Mouse (Mus musculus) CH12.LX (cell line): ENCODE measurements around the gene Zfp800. TPM values are rescaled to one million over a fixed set of nuclear protein-coding genes. Genes with fewer than 3 reads are reported as not detected.

Experiments
- DNase-seq: peaks from one replicate; pipeline ENCODE4 v3.0.0-alpha.2; 2013; ENCODE audit errors: extremely low read depth
- H3K27ac ChIP-seq: 2 replicates; pipeline ENCODE4 v1.5.1; 2012; ENCODE audit warnings: low read depth, mild to moderate bottlenecking, control low read depth, moderate library complexity; ENCODE audit not compliant: insufficient read depth
- H3K27me3 ChIP-seq: replicated peaks from 2 replicates; pipeline ENCODE3; 2012; ENCODE audit warnings: inconsistent platforms
- H3K36me3 ChIP-seq, 2 experiments: replicated peaks in 1 of 2; 2 replicates each; pipeline versions ENCODE3 to v1.6.1; 2012; ENCODE audit warnings: inconsistent platforms in 1 of 2, low read length in 1 of 2, mild to moderate bottlenecking in 1 of 2, mixed read lengths in 1 of 2, moderate library complexity in 1 of 2; ENCODE audit not compliant: control insufficient read depth in 1 of 2, insufficient read depth in 1 of 2
- H3K4me1 ChIP-seq, 2 experiments: 2 replicates each; pipeline ENCODE4 v1.6.1; 2012; ENCODE audit warnings: inconsistent platforms in 1 of 2, moderate library complexity in 1 of 2; ENCODE audit not compliant: insufficient read depth in 2 of 2, control insufficient read depth in 1 of 2
- H3K4me2 ChIP-seq: 2 replicates; pipeline ENCODE4 v1.6.1; 2012; ENCODE audit warnings: low read depth, mild to moderate bottlenecking, control low read depth; ENCODE audit not compliant: poor library complexity, insufficient read depth, severe bottlenecking
- H3K4me3 ChIP-seq, 3 experiments: fragments of 150-350 bp in 1 of 3; sonication (generic) in 1 of 3; replicated peaks in 1 of 3; 2 replicates each; pipeline versions ENCODE3 to v1.5.1; 2011 to 2012; ENCODE audit warnings: low read depth in 2 of 3, low read length in 2 of 3, mild to moderate bottlenecking in 2 of 3, moderate library complexity in 2 of 3, control low read depth in 1 of 3, improper control_type of control experiment in 1 of 3, inconsistent platforms in 1 of 3, mixed read lengths in 1 of 3; ENCODE audit not compliant: poor library complexity in 1 of 3
- H3K79me2 ChIP-seq: replicated peaks from 2 replicates; pipeline ENCODE4 v1.6.1; 2012; ENCODE audit warnings: mild to moderate bottlenecking, moderate library complexity; ENCODE audit not compliant: control insufficient read depth, poor library complexity, insufficient read depth, severe bottlenecking; ENCODE audit errors: extremely low read depth
- H3K9ac ChIP-seq: 2 replicates; pipeline ENCODE4 v1.6.1; 2012; ENCODE audit warnings: low read depth, mild to moderate bottlenecking, control low read depth, moderate library complexity; ENCODE audit not compliant: insufficient read depth
- H3K9me3 ChIP-seq: replicated peaks from 2 replicates; pipeline ENCODE3; 2012; ENCODE audit warnings: low read length, inconsistent platforms, mixed read lengths
- BHLHE40 ChIP-seq: IDR thresholded peaks from 2 replicates; pipeline ENCODE4 v1.6.1; 2011; ENCODE audit warnings: mild to moderate bottlenecking, low read depth, low read length, improper control_type of control experiment
- E2F4 ChIP-seq: IDR thresholded peaks from 2 replicates; pipeline ENCODE4 v1.6.1; 2011; ENCODE audit warnings: low read depth, low read length, improper control_type of control experiment; ENCODE audit not compliant: insufficient replicate concordance
- EP300 ChIP-seq: IDR thresholded peaks from 2 replicates; pipeline ENCODE4 v1.6.1; 2011; ENCODE audit warnings: low read length, improper control_type of control experiment
- ETS1 ChIP-seq: conservative IDR thresholded peaks from 2 replicates; pipeline ENCODE4 v1.6.1; 2012; ENCODE audit warnings: low read depth, mild to moderate bottlenecking, inconsistent platforms, low read length, improper control_type of control experiment, moderate library complexity
- GABPA ChIP-seq: IDR thresholded peaks from 2 replicates; pipeline ENCODE4 v1.6.1; 2012; ENCODE audit warnings: low read depth, low read length, improper control_type of control experiment, inconsistent platforms; ENCODE audit not compliant: insufficient replicate concordance
- HCFC1 ChIP-seq: IDR thresholded peaks from 2 replicates; pipeline ENCODE4 v1.6.1; 2012; ENCODE audit warnings: low read depth, mild to moderate bottlenecking, inconsistent platforms, low read length, improper control_type of control experiment
- IRF4 ChIP-seq: IDR thresholded peaks from 2 replicates; pipeline ENCODE4 v1.6.1; 2014; ENCODE audit warnings: low read depth, mild to moderate bottlenecking, inconsistent platforms, low read length, improper control_type of control experiment
- MAFK ChIP-seq: IDR thresholded peaks from 2 replicates; pipeline ENCODE4 v1.6.1; 2011; ENCODE audit warnings: low read length, improper control_type of control experiment; ENCODE audit not compliant: insufficient replicate concordance
- NELFE ChIP-seq: IDR thresholded peaks from 2 replicates; pipeline ENCODE4 v1.6.1; 2011; ENCODE audit warnings: low read depth, low read length, improper control_type of control experiment
- NRF1 ChIP-seq: IDR thresholded peaks from 2 replicates; pipeline ENCODE4 v1.6.1; 2014; ENCODE audit warnings: low read depth, mild to moderate bottlenecking, inconsistent platforms, low read length, improper control_type of control experiment, moderate library complexity
- POLR2A ChIP-seq: IDR thresholded peaks from 2 replicates; pipeline ENCODE4 v1.6.1; 2011; ENCODE audit warnings: low read depth, mild to moderate bottlenecking, improper control_type of control experiment, low read length
- POLR2AphosphoS2 ChIP-seq: IDR thresholded peaks from 2 replicates; pipeline ENCODE4 v1.6.1; 2011; ENCODE audit warnings: low read depth, low read length, improper control_type of control experiment
- RAD21 ChIP-seq: IDR thresholded peaks from 2 replicates; pipeline ENCODE4 v1.6.1; 2011; ENCODE audit warnings: low read depth, mild to moderate bottlenecking, low read length, improper control_type of control experiment, moderate library complexity
- ZKSCAN1 ChIP-seq: IDR thresholded peaks from 2 replicates; pipeline ENCODE4 v1.6.1; 2012; ENCODE audit warnings: low read depth, inconsistent platforms, low read length, improper control_type of control experiment, borderline replicate concordance
- ZMIZ1 ChIP-seq: IDR thresholded peaks from 2 replicates; pipeline ENCODE4 v1.6.1; 2012; ENCODE audit warnings: low read depth, mild to moderate bottlenecking, inconsistent platforms, low read length, improper control_type of control experiment
- dilution Hi-C: fragments of 300-500 bp; cut with MboI; formaldehyde crosslinking; loops from 2 replicates; pipeline ENCODE4 v1.14.3; 2020; ENCODE audit warnings: low sequenced_read_pairs; ENCODE audit not compliant: extremely low pct_unique_long_range_greater_than_20kb, extremely low pct_ligation_motif_present
- in situ Hi-C: fragments of 300-500 bp; cut with MboI; formaldehyde crosslinking; loops from 3 replicates; pipeline ENCODE4 v1.14.3; 2019; ENCODE audit warnings: low sequenced_read_pairs, low pct_ligation_motif_present, low pct_unique_long_range_greater_than_20kb, mixed read lengths
- polyA plus RNA-seq: library from polyadenylated mRNA; unstranded; fragments of >175 nt; gene quantifications from 2 replicates; pipeline ENCODE4 v1.2.1, GENCODE M21; 2012; ENCODE audit warnings: low read depth; ENCODE audit not compliant: insufficient read length
- total RNA-seq, 2 experiments: library from RNA; depleted of rRNA; stranded (reverse); fragments of 300-350 nt in 1 of 2; fragments of >200 nt in 1 of 2; gene quantifications; 2 replicates each; pipeline ENCODE4 v1.2.3; 2012 to 2014

Gene Zfp800
- total and polyA plus RNA-seq, 3 experiments: 19.1 to 49.5 (median 19.5) TPM

- peaks cover 0 to 13% of the 10 kb centered on the region in 2 experiments for H3K36me3 ChIP-seq
- peaks cover 5 to 34% of the 10 kb centered on the region in 2 experiments for H3K4me1 ChIP-seq
- H3K79me2 ChIP-seq: 0 out of 2 replicates have a peak, but pooled peaks cover 3% of the 10 kb centered on the region
- no peak for DNase-seq
- no peaks in the 10 kb centered on the region for H3K9me3 ChIP-seq
- H3K4me2 ChIP-seq: peak overlapping the region; percentile 52
- H3K27me3 ChIP-seq: no peaks in the 10 kb centered on the region
- in situ Hi-C loops: no loop called here
- no peak overlapping the region for H3K27ac ChIP-seq
- peak overlapping the region; percentile 68 for H3K9ac ChIP-seq
- peak overlapping the region; percentile 41 to 79 (median 58) for H3K4me3 ChIP-seq
- dilution Hi-C loops: no loop called here
- TF ChIP-seq IRF4: no peak
- no peak for TF ChIP-seq ZMIZ1
- TF ChIP-seq BHLHE40: peak; percentile 24; the same call in 1 of the 2 replicates
- TF ChIP-seq NELFE: no peak
- TF ChIP-seq POLR2A: no peak
- TF ChIP-seq, all 38 proteins: peak for 1
Observed at GRCm38 (mm10) chr6:28214658-28215267, 183.0 kb downstream of the Zfp800 start.

- no peak for TF ChIP-seq MAFK
- TF ChIP-seq ETS1: no peak
- no peak for TF ChIP-seq NRF1
- no peak for TF ChIP-seq E2F4
- Histone ChIP-seq H3K27me3 (no peaks in the 10 kb centered on the region), H3K4me3 (no peak overlapping the region), H3K36me3 (no peaks in the 10 kb centered on the region), H3K9me3 (no peaks in the 10 kb centered on the region), H3K79me2 (no peaks in the 10 kb centered on the region), H3K4me1 (peaks cover 0 to 2% of the 10 kb centered on the region in 2 experiments; a peak in 1 of 4 replicates), H3K4me2 (peak overlapping the region; percentile 22), H3K27ac (no peak overlapping the region), H3K9ac (no peak overlapping the region)
- dilution Hi-C loops: no loop called here
- DNase-seq: no peak
- in situ Hi-C loops: no loop called here
Observed at GRCm38 (mm10) chr6:28203454-28203853, 194.4 kb downstream of the Zfp800 start.

GRCm38 (mm10) chr6:28202833-28203232, 195.0 kb downstream of the Zfp800 start:
- TF ChIP-seq POLR2A: no peak
- no peak for TF ChIP-seq HCFC1
- no peak for TF ChIP-seq POLR2AphosphoS2
- TF ChIP-seq GABPA: no peak
- no peak for TF ChIP-seq RAD21
- TF ChIP-seq ZKSCAN1: no peak
- no peak for TF ChIP-seq EP300
- no peaks in the 10 kb centered on the region for H3K27me3 ChIP-seq
- in situ Hi-C loops (no loop called here), dilution Hi-C loops (no loop called here)
- no peak for DNase-seq
- H3K4me3 ChIP-seq: no peak overlapping the region
- no peaks in the 10 kb centered on the region for H3K9me3 ChIP-seq
- peaks cover 0 to 2% of the 10 kb centered on the region in 2 experiments; a peak in 1 of 4 replicates for H3K4me1 ChIP-seq
- no peaks in the 10 kb centered on the region for H3K36me3 ChIP-seq
- H3K9ac ChIP-seq: no peak overlapping the region
- H3K4me2 ChIP-seq: peak overlapping the region; percentile 40; the same call in 1 of the 2 replicates
- no peak overlapping the region for H3K27ac ChIP-seq
- H3K79me2 ChIP-seq: no peaks in the 10 kb centered on the region
